Mouse (Mus musculus) spleen, adult 2 months (tissue): Measurements from ENCODE around the gene Gm28043. TPM values are rescaled to one million over a fixed set of nuclear protein-coding genes. Genes with fewer than 3 reads are reported as not detected.

Experiments used
- DNase-seq, 2 experiments: peaks; one replicate each; pipeline versions ENCODE4 v3.0.0 to v3.0.0-alpha.2; 2012 to 2021; ENCODE audit warnings: low spot score in 2 of 2, low read depth in 1 of 2
- H3K27ac ChIP-seq: fragments of 200-500 bp; 2 replicates; pipeline ENCODE4 v1.5.1; 2012; ENCODE audit warnings: low read length, inconsistent platforms; ENCODE audit not compliant: insufficient read depth
- H3K27me3 ChIP-seq: fragments of 200-500 bp; 2 replicates; pipeline ENCODE4 v1.6.1; 2012; ENCODE audit warnings: mild to moderate bottlenecking, moderate library complexity, low read length, inconsistent platforms; ENCODE audit not compliant: control insufficient read depth, insufficient read depth
- H3K36me3 ChIP-seq: fragments of 200-500 bp; 2 replicates; pipeline ENCODE4 v1.6.1; 2012; ENCODE audit warnings: mild to moderate bottlenecking, low read length, inconsistent platforms; ENCODE audit not compliant: control insufficient read depth, insufficient read depth
- H3K4me1 ChIP-seq: fragments of 200-500 bp; 2 replicates; pipeline ENCODE4 v1.6.1; 2011; ENCODE audit warnings: inconsistent platforms; ENCODE audit not compliant: control insufficient read depth, insufficient read depth, insufficient read length
- H3K4me3 ChIP-seq: fragments of 200-500 bp; 2 replicates; pipeline ENCODE4 v1.5.1; 2011; ENCODE audit warnings: mild to moderate bottlenecking, inconsistent platforms; ENCODE audit not compliant: insufficient read depth, insufficient read length; ENCODE audit errors: extremely low read depth
- CTCF ChIP-seq: fragments of 200-500 bp; IDR thresholded peaks from 2 replicates; pipeline ENCODE4 v1.5.1; 2011; ENCODE audit warnings: mild to moderate bottlenecking, inconsistent platforms; ENCODE audit not compliant: insufficient read depth, insufficient read length, insufficient replicate concordance; ENCODE audit errors: extremely low read depth
- POLR2A ChIP-seq: fragments of 200-500 bp; IDR thresholded peaks from 2 replicates; pipeline ENCODE4 v1.6.1; 2011; ENCODE audit warnings: low read depth, low read length, inconsistent platforms
- WGBS: fragments of 180-500 bp; shearing (Covaris S2); methylation state at CpG from one replicate; pipeline ENCODE4 v1.1.7; 2018; 5-methylcytosine and 5-hydroxymethylcytosine counted together
- polyA plus RNA-seq: library from polyadenylated mRNA; depleted of rRNA; stranded (reverse); fragments of >200 nt; gene quantifications from 2 replicates; pipeline ENCODE4 v1.2.3, GENCODE M21; 2012

Gene Gm28043
- polyA plus RNA-seq, 1 experiment = 1.3 TPM

DNA sequence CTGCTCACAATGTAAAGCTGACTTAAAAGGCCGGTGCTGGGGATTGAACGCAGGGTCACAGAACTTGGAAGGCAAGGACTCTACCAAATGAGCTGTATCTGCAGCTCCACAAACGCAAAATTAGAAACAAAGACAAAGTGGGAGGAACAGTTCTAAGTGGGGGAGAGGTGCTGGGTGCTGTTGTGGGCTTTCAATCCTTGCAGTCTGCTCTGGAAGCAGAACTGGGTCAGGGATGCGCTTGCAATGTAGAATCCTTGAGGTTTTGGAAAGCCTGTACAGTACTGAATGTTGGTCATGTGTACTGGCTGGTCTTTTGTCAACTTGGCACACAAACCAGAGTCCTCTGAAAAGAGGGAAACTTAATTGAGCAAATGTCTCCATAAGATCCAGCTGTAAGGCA is 940 bp downstream of the Gm28043 start:
- 15% methylated on average over 4 of the region's 4 CpGs for WGBS
- H3K4me1 ChIP-seq = peaks cover 11% of the 10 kb centered on the region; the same call in 1 of the 2 replicates
- TF ChIP-seq POLR2A (no peak), CTCF (no peak)
- H3K27ac ChIP-seq = peak overlapping the region; percentile 88; the same call in 1 of the 2 replicates
- no peak for DNase-seq
- no peaks in the 10 kb centered on the region for H3K27me3 ChIP-seq
- H3K4me3 ChIP-seq = peak overlapping the region; percentile 80
- no peaks in the 10 kb centered on the region for H3K36me3 ChIP-seq

DNA sequence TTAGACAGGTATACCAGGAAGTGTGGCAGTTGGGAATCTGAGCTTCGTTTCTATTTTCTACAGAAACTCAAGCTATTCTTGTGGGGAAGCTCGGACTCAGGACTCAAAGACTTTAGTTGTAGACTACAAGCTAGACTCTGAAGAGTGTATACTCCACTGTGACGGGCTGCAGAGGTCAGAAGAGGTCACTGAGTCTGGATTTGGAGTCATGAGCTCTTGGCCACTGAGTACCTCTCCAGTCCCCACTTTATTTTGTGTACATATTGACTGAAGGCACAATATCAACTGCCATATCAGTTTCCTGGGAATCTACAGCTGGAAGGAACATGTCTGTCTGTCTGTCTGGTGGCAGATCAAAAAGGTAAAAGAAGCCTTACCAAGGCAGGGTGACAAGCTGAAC is 4.6 kb downstream of the Gm28043 start:
- Histone ChIP-seq H3K4me1 (peaks cover 11% of the 10 kb centered on the region; the same call in 1 of the 2 replicates), H3K27ac (no peak overlapping the region), H3K4me3 (no peak overlapping the region), H3K27me3 (no peaks in the 10 kb centered on the region), H3K36me3 (peaks cover 12% of the 10 kb centered on the region)
- 78% methylated on average over 3 of the region's 3 CpGs for WGBS
- DNase-seq = no peak
- TF ChIP-seq CTCF (no peak), POLR2A (no peak)

GRCm38 (mm10) chr17:29623488-29623887 is 8.8 kb downstream of the Gm28043 start:
- H3K27ac ChIP-seq = no peak overlapping the region
- 94% methylated on average over 8 of the region's 8 CpGs for WGBS
- peaks cover 34% of the 10 kb centered on the region for H3K36me3 ChIP-seq
- H3K4me1 ChIP-seq = no peaks in the 10 kb centered on the region
- no peak for TF ChIP-seq POLR2A
- TF ChIP-seq CTCF = no peak
- H3K4me3 ChIP-seq = no peak overlapping the region
- H3K27me3 ChIP-seq = no peaks in the 10 kb centered on the region
- DNase-seq = no peak

DNA sequence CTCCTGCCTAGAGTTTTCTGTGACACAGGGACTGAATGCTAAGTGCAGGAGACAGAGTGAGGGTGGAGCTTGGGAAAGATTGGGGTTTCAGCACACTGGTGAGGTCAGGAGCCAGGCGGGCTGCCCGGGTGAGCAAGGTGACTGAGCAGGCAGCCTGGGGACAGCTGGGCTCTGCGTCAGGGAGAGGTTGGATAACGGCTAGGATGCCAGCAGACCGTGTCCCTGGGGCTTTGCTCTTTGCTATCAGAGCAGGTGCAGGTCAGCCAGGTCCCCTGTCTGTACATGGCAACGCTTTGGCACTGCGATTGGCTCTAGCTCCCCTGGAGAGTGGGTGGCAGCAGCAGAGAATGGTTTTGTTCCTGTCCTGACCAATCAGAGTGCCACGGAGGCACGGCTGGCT is 12.6 kb downstream of the Gm28043 start:
- Histone ChIP-seq H3K4me3 (no peak overlapping the region), H3K36me3 (peaks cover 44% of the 10 kb centered on the region), H3K27me3 (no peaks in the 10 kb centered on the region), H3K4me1 (no peaks in the 10 kb centered on the region), H3K27ac (no peak overlapping the region)
- no peak for TF ChIP-seq POLR2A
- TF ChIP-seq CTCF = no peak
- 95% methylated on average over 9 of the region's 9 CpGs for WGBS
- DNase-seq = peak in 1 of 2 experiments; percentile 11

DNA sequence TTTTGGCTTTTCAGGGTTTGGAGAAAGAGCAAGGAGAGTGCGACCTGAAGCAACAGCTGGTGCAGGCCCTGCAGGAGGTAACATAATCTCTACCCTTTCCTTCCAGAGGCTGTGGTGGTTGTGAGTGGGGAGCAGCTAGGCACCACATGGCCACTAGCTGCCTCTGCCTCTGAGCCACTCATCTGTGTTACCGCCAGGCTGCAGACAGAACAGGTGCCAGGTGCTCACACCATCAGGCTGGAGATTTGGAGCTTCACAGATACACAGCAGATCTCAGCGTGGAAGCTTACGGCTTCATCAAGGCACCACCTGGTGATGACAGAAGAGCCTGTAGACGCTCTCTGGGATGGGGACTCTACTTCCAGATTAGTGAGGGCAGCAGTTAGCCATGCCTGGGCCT is 14.3 kb downstream of the Gm28043 start:
- Histone ChIP-seq H3K27me3 (no peaks in the 10 kb centered on the region), H3K4me3 (no peak overlapping the region), H3K36me3 (peaks cover 44% of the 10 kb centered on the region), H3K27ac (no peak overlapping the region), H3K4me1 (no peaks in the 10 kb centered on the region)
- DNase-seq = no peak
- TF ChIP-seq POLR2A (no peak), CTCF (no peak)
- WGBS = 85% methylated on average over 5 of the region's 5 CpGs

DNA sequence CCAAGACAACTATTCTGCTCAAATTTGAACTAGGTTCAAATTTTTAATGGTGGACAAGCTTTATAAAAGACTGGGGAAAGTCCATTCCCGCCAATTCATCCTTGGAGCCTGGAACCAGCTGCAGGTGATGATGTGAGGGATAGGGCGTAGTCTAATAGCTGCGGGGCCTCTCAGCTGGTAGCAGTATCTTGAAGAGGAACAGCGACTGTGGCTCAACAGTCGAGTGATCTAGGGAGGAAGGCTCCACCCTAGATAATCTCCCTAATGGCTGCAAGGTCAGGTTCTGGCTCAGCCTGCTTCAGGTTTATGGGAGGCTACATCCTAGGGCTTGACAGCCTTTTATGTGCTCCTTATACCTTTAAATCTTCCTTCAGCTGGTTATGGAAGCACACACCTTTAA is 14.9 kb downstream of the Gm28043 start:
- H3K4me1 ChIP-seq = no peaks in the 10 kb centered on the region
- no peaks in the 10 kb centered on the region for H3K27me3 ChIP-seq
- H3K36me3 ChIP-seq = peaks cover 46% of the 10 kb centered on the region
- TF ChIP-seq CTCF = no peak
- TF ChIP-seq POLR2A = no peak
- no peak for DNase-seq
- no peak overlapping the region for H3K27ac ChIP-seq
- no peak overlapping the region for H3K4me3 ChIP-seq
- 48% methylated on average over 5 of the region's 5 CpGs for WGBS

DNA sequence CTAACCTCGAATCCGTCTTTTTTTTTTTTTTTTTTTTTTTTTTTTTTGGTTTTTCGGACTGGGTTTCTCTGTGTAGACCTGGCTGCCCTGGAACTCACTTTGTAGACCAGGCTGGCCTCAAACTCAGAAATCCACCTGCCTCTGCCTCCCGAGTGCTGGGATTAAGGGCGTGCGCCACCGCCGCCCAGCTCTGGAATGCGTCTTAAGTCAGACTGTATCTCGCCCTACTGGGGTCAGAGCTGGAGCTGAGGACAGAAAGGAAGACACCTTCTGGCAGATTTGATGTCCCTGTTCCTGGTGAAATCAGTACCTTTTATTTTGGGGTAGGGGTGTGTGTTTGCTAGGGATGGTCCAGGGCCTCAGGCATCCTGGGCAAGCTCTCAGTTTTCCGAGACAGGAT is 17.6 kb downstream of the Gm28043 start:
- DNase-seq = no peak
- no peak overlapping the region for H3K27ac ChIP-seq
- H3K36me3 ChIP-seq = peaks cover 52% of the 10 kb centered on the region
- H3K27me3 ChIP-seq = no peaks in the 10 kb centered on the region
- no peak overlapping the region for H3K4me3 ChIP-seq
- 95% methylated on average over 11 of the region's 11 CpGs for WGBS
- H3K4me1 ChIP-seq = no peaks in the 10 kb centered on the region
- TF ChIP-seq POLR2A (no peak), CTCF (no peak)
